Mouse (Mus musculus) hindbrain, embryonic 15.5 days (tissue): ENCODE measurements around the gene Dennd2a. TPM values are rescaled to one million over a fixed set of nuclear protein-coding genes. Genes with fewer than 3 reads are reported as not detected.
A peak's percentile ranks its signal among the peaks of the same experiment; 100 is the strongest.
"Not testable (repeated sequence)": the region's sequence is repeated elsewhere in the genome, so short reads cannot be mapped to it uniquely, and the experiment has no call there.

Experiments
- ATAC-seq: fragments of 200-750 bp; cut with Nextera tagmentation; 2 replicates; pipeline ENCODE4 v1.8.0; 2017; ENCODE audit warnings: low read depth, moderate number of reproducible peaks, moderate TSS enrichment; ENCODE audit not compliant: low FRiP score
- H3K27ac ChIP-seq: fragments of 300-500 bp; sonication (generic); replicated peaks from 2 replicates; pipeline ENCODE4 v1.5.1; 2015; ENCODE audit warnings: mild to moderate bottlenecking, inconsistent platforms
- H3K27me3 ChIP-seq: fragments of 300-500 bp; sonication (generic); 2 replicates; pipeline ENCODE4 v1.6.1; 2015; ENCODE audit warnings: control low read depth, inconsistent platforms
- H3K36me3 ChIP-seq: fragments of 300-500 bp; sonication (generic); 2 replicates; pipeline ENCODE4 v1.6.1; 2015; ENCODE audit warnings: control low read depth, inconsistent platforms
- H3K4me1 ChIP-seq: fragments of 300-500 bp; sonication (generic); replicated peaks from 2 replicates; pipeline ENCODE4 v1.6.1; 2015; ENCODE audit warnings: control low read depth, inconsistent platforms
- H3K4me2 ChIP-seq: fragments of 300-500 bp; sonication (generic); 2 replicates; pipeline ENCODE4 v1.6.1; 2015; ENCODE audit warnings: moderate library complexity, mild to moderate bottlenecking, inconsistent platforms
- H3K4me3 ChIP-seq: fragments of 300-500 bp; sonication (generic); 2 replicates; pipeline ENCODE4 v1.5.1; 2015; ENCODE audit warnings: mild to moderate bottlenecking, inconsistent platforms
- H3K9ac ChIP-seq: fragments of 300-500 bp; sonication (generic); 2 replicates; pipeline ENCODE4 v1.6.1; 2015; ENCODE audit warnings: inconsistent platforms
- H3K9me3 ChIP-seq: fragments of 300-500 bp; sonication (generic); 2 replicates; pipeline ENCODE4 v1.6.1; 2016; ENCODE audit warnings: control low read depth, inconsistent platforms
- WGBS: fragments of 180-500 bp; shearing (Covaris S2); methylation state at CpG from one replicate; pipeline ENCODE4 v1.1.7; 2015; 5-methylcytosine and 5-hydroxymethylcytosine counted together
- polyA plus RNA-seq: library from polyadenylated mRNA; unstranded; fragments of >200 nt; fragmentation: Nextera tagmentation; extraction: Ambion mirVana; gene quantifications from 2 replicates; pipeline ENCODE4 v1.2.1, GENCODE M21; 2015

Dennd2a gene
- polyA plus RNA-seq, 1 experiment from 2014 or later: 18.7 TPM

DNA sequence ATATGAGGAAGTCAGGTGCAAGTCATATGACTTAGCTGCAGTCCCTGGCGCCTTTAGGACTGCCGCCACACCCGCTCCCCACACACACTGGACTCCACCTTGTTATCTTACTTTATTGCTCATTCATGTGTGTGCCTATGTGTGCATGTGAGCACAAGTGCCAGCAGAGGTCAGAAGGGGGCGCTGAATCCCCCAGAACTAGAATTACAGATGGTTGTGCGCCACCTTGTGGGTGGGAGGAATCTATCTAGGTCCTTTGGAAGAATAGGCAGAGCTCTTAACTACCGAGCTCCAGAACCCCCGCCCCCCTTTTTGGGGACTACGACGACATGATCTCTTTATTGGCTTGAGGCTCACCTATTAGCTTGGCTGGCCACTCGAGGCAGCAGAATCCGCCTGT is 97.6 kb downstream of the Dennd2a start:
- Histone ChIP-seq H3K27me3 (no peaks in the 10 kb centered on the region), H3K4me1 (no peaks in the 10 kb centered on the region), H3K27ac (no peak overlapping the region), H3K4me2 (no peak overlapping the region), H3K36me3 (peaks cover 12% of the 10 kb centered on the region), H3K9ac (no peak overlapping the region), H3K9me3 (no peaks in the 10 kb centered on the region), H3K4me3 (no peak overlapping the region)
- WGBS: 94% methylated on average over 11 of the region's 11 CpGs
- ATAC-seq: no peak

- no peak for ATAC-seq
- H3K9ac ChIP-seq: no peak overlapping the region
- H3K27me3 ChIP-seq: no peaks in the 10 kb centered on the region
- no peaks in the 10 kb centered on the region for H3K9me3 ChIP-seq
- no peaks in the 10 kb centered on the region for H3K4me1 ChIP-seq
- no peak overlapping the region for H3K4me3 ChIP-seq
- no peak overlapping the region for H3K4me2 ChIP-seq
- H3K27ac ChIP-seq: no peak overlapping the region
- H3K36me3 ChIP-seq: peaks cover 5% of the 10 kb centered on the region; the same call in 1 of the 2 replicates
- WGBS: 80% methylated on average over 8 of the region's 8 CpGs
Observed at GRCm38 (mm10) chr6:39455339-39456160, 102.1 kb downstream of the Dennd2a start.

DNA sequence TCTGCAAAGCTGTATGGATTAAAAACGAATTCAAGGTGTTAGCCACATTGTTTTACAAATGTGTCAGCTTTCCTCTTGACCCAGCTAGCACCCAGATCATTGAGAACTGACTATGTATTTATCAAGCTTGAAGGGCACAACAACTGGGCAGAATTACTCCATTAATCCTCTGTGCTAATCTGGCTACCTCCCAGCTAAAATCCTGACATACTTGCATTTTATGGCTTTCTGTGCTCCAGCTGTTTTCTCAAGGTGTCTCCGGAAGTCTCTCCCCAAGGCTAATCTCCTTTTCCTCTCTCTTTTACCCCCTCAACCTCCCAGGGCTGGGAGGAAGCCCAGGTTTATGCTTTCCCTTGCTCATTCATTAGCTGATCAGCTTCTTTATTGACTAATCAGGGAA is 103.1 kb downstream of the Dennd2a start:
- Histone ChIP-seq H3K9ac (no peak overlapping the region), H3K4me2 (no peak overlapping the region), H3K4me3 (no peak overlapping the region), H3K9me3 (no peaks in the 10 kb centered on the region), H3K4me1 (no peaks in the 10 kb centered on the region), H3K27ac (no peak overlapping the region), H3K27me3 (no peaks in the 10 kb centered on the region), H3K36me3 (no peaks in the 10 kb centered on the region)
- 65% methylated on average over 2 of the region's 2 CpGs for WGBS
- ATAC-seq: no peak

GRCm38 (mm10) chr6:39453564-39453963 is 104.1 kb downstream of the Dennd2a start:
- WGBS: 91% methylated on average over 4 of the region's 4 CpGs
- H3K9ac ChIP-seq: no peak overlapping the region
- no peaks in the 10 kb centered on the region for H3K27me3 ChIP-seq
- no peaks in the 10 kb centered on the region for H3K9me3 ChIP-seq
- H3K4me1 ChIP-seq: no peaks in the 10 kb centered on the region
- ATAC-seq: no peak
- no peaks in the 10 kb centered on the region for H3K36me3 ChIP-seq
- no peak overlapping the region for H3K27ac ChIP-seq
- H3K4me2 ChIP-seq: no peak overlapping the region
- H3K4me3 ChIP-seq: no peak overlapping the region

GRCm38 (mm10) chr6:39451033-39451432 is 106.6 kb downstream of the Dennd2a start:
- H3K9ac ChIP-seq: no peak overlapping the region
- no peak overlapping the region for H3K4me2 ChIP-seq
- H3K4me3 ChIP-seq: no peak overlapping the region
- 0 out of 2 replicates have a peak, but pooled peaks cover 3% of the 10 kb centered on the region for H3K4me1 ChIP-seq
- no peaks in the 10 kb centered on the region for H3K36me3 ChIP-seq
- 78% methylated on average over 3 of the region's 3 CpGs for WGBS
- H3K9me3 ChIP-seq: no peaks in the 10 kb centered on the region
- no peak overlapping the region for H3K27ac ChIP-seq
- no peaks in the 10 kb centered on the region for H3K27me3 ChIP-seq
- ATAC-seq: no peak

DNA sequence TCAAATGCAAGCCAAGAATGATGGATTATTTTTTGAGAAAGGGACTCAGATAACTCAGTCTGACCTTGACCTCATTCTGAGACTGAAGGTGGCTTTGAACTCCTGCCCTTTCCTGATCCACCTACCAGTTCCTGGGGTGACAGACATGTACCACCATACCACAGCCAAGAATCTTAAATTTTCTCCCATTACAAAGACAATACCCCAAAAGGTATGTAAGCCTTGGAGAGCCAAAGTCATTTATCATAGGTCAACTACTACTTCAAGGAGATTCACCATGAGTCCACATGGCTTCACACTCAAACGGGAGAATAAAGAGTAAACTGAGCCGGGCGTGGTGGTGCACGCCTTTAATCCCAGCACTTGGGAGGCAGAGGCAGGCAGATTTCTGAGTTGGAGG is 107.1 kb downstream of the Dennd2a start:
- Histone ChIP-seq H3K4me3 (no peak overlapping the region), H3K36me3 (no peaks in the 10 kb centered on the region), H3K27me3 (no peaks in the 10 kb centered on the region), H3K4me2 (no peak overlapping the region), H3K9me3 (no peaks in the 10 kb centered on the region), H3K27ac (no peak overlapping the region), H3K9ac (no peak overlapping the region), H3K4me1 (0 out of 2 replicates have a peak, but pooled peaks cover 3% of the 10 kb centered on the region)
- 91% methylated on average over 4 of the region's 4 CpGs for WGBS
- no peak for ATAC-seq

- H3K4me1 ChIP-seq: 0 out of 2 replicates have a peak, but pooled peaks cover 3% of the 10 kb centered on the region
- no peaks in the 10 kb centered on the region for H3K36me3 ChIP-seq
- H3K9me3 ChIP-seq: no peaks in the 10 kb centered on the region
- WGBS: 54% methylated on average over 4 of the region's 4 CpGs
- no peak overlapping the region for H3K4me2 ChIP-seq
- no peak overlapping the region for H3K4me3 ChIP-seq
- no peak overlapping the region for H3K9ac ChIP-seq
- ATAC-seq: no peak
- no peaks in the 10 kb centered on the region for H3K27me3 ChIP-seq
- H3K27ac ChIP-seq: no peak overlapping the region
Observed at GRCm38 (mm10) chr6:39447429-39448185, 110.1 kb downstream of the Dennd2a start.

DNA sequence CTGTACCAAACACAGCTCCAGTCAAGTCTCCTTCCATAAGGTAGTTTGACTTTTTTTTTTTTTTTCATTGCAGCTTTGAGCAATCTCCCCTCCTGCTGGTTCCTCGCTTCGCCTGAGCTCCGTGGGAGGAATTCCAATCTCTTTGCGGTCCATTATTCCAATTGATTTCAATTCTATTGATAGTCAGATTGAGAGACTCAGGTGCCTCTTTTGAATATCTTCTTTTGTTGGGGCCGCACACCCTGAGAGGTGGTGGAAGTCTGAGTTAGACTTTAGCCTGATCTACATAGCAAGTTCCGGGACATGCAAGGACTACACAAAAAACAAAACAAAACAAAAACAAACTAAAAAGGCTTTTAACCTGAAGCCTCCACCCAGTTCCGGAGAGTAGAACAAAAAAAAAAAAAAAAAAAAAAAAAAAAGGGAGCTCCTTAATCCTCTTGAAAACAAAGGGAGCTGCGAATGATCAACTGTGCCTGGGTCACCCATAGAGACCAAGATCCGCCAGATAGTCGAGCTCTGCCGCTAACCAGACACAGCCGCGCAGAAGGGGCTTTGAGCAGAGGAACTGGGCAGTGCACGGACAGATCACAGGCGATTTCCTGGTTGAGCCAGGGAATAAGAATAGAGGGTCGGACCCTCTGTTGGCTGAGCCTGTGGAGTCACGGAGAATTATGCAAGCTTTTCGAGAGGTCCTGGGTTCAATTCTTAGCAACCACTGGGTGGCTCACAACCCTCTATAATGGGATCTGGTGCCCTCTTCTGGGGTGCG is 111.7 kb downstream of the Dennd2a start:
- Histone ChIP-seq H3K27me3 (no peaks in the 10 kb centered on the region), H3K9me3 (no peaks in the 10 kb centered on the region), H3K27ac (no peak overlapping the region), H3K9ac (no peak overlapping the region), H3K36me3 (no peaks in the 10 kb centered on the region), H3K4me2 (peak overlapping the region; percentile 47), H3K4me3 (peak overlapping the region; percentile 16; the same call in 1 of the 2 replicates), H3K4me1 (0 out of 2 replicates have a peak, but pooled peaks cover 3% of the 10 kb centered on the region)
- WGBS: 5% methylated on average over 19 of the region's 19 CpGs
- no peak for ATAC-seq

DNA sequence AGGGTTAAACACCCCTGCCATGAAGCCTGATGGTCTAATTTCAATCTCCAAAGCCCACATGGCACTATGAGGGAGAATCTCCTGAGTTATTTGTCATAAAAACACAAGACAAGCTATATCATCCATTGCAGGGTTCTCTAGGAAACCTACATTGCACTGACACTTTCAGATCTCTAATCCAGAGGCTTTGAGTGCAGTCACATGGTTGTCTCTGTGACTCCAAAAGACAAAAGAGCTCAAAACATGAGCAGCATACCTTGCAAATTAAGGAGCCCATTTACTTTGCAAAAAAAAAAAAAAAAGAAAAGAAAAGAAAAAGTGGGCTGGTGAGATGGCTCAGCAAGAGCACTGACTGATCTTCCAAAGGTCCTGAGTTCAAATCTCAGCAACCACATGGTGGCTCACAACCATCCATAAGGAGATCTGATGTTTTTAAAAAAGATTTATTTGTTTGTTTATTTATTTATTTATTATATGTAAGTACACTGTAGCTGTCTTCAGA is 114.8 kb downstream of the Dennd2a start:
- H3K9ac ChIP-seq: no peak overlapping the region
- H3K4me3 ChIP-seq: no peak overlapping the region
- 0 out of 2 replicates have a peak, but pooled peaks cover 3% of the 10 kb centered on the region for H3K4me1 ChIP-seq
- no peak overlapping the region for H3K27ac ChIP-seq
- ATAC-seq: no peak
- H3K9me3 ChIP-seq: no peaks in the 10 kb centered on the region
- no peak overlapping the region for H3K4me2 ChIP-seq
- H3K36me3 ChIP-seq: no peaks in the 10 kb centered on the region
- no peaks in the 10 kb centered on the region for H3K27me3 ChIP-seq

GRCm38 (mm10) chr6:39440207-39440606 is 117.5 kb downstream of the Dennd2a start:
- no peak overlapping the region for H3K4me2 ChIP-seq
- no peaks in the 10 kb centered on the region for H3K4me1 ChIP-seq
- no peaks in the 10 kb centered on the region for H3K36me3 ChIP-seq
- H3K4me3 ChIP-seq: no peak overlapping the region
- no peaks in the 10 kb centered on the region for H3K27me3 ChIP-seq
- no peak overlapping the region for H3K27ac ChIP-seq
- H3K9ac ChIP-seq: no peak overlapping the region
- H3K9me3 ChIP-seq: no peaks in the 10 kb centered on the region
- ATAC-seq: no peak

GRCm38 (mm10) chr6:39437519-39437918 is 120.1 kb downstream of the Dennd2a start:
- H3K4me3 ChIP-seq, H3K27ac ChIP-seq, H3K4me1 ChIP-seq, H3K4me2 ChIP-seq, H3K9me3 ChIP-seq, H3K36me3 ChIP-seq, ATAC-seq, H3K27me3 ChIP-seq, H3K9ac ChIP-seq: not testable (repeated sequence)
- WGBS: 95% methylated on average over 6 of the region's 6 CpGs

DNA sequence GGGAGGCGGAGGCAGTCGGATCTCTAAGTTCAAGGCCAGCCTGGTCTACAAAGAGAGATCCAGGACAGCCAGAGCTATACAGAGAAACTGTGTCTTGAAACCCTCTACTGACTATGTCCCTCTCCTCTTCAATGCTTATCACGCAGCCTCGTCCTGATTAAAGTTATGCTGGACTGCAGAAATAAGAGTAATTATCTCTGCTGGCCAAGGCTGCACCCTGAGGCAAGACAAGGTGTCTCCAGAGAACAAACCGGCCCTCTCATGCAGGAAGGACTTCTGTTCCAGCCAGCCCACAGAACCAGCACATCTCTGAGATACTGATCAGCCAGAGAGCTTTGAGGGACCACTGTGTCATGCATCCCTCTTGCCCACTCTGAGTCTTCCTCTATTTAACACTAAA is 121.8 kb downstream of the Dennd2a start:
- Histone ChIP-seq H3K4me3 (no peak overlapping the region), H3K4me1 (no peaks in the 10 kb centered on the region), H3K27ac (no peak overlapping the region), H3K9me3 (no peaks in the 10 kb centered on the region), H3K36me3 (no peaks in the 10 kb centered on the region), H3K4me2 (no peak overlapping the region), H3K27me3 (no peaks in the 10 kb centered on the region), H3K9ac (no peak overlapping the region)
- 76% methylated on average over 5 of the region's 5 CpGs for WGBS
- ATAC-seq: no peak
